In genomic region chr11:120347791-120348683, GRCm38 (mm10) we compare ENCODE assay signal across 8 mouse cellular contexts. TPM values are rescaled to one million over a fixed set of nuclear protein-coding genes. Genes with fewer than 3 reads are reported as not detected.
DNase-seq lines count a peak whose midpoint lies in the region; ATAC-seq and TF ChIP-seq lines count a peak whose summit lies in the region.

TSS of gene Actg1 (minus strand) at chr11:120348542.

- peak; percentile 74 for ATAC-seq in embryonic facial prominence, embryonic 14.5 days (ENCODE audit: low read depth)
- peak; percentile 77 for ATAC-seq in kidney, embryonic 14.5 days (ENCODE audit: low FRiP score, low TSS enrichment)
- peak; percentile 75 for ATAC-seq in stomach, embryonic 14.5 days (ENCODE audit: insufficient number of reproducible peaks, insufficient read depth, low FRiP score, low read depth)

- no peaks in the 10 kb centered on the region for H3K9me3 ChIP-seq in embryonic facial prominence, embryonic 14.5 days (ENCODE audit: control insufficient read depth, low read length)
- no peaks in the 10 kb centered on the region for H3K9me3 ChIP-seq in kidney, embryonic 14.5 days (ENCODE audit: control insufficient read depth, low read length)
- no peaks in the 10 kb centered on the region for H3K9me3 ChIP-seq in stomach, embryonic 14.5 days (ENCODE audit: control insufficient read depth, low read depth, low read length)

- WGBS in bone marrow, adult 2 months = 11% methylated on average over 103 of the region's 103 CpGs
- WGBS in embryonic facial prominence, embryonic 14.5 days = 2% methylated on average over 18 of the region's 103 CpGs
- WGBS in kidney, embryonic 14.5 days = 2% methylated on average over 97 of the region's 103 CpGs
- under 1% methylated on average over 102 of the region's 103 CpGs for WGBS in liver, adult 2 months
- under 1% methylated on average over 85 of the region's 103 CpGs for WGBS in stomach, embryonic 14.5 days

- peaks cover 4% of the 10 kb centered on the region; the same call in 1 of the 2 replicates for H3K4me1 ChIP-seq in bone marrow, adult 2 months (ENCODE audit: control insufficient read depth, insufficient read depth, low read length)
- H3K4me1 ChIP-seq in embryonic facial prominence, embryonic 14.5 days (ENCODE audit: control insufficient read depth, insufficient read depth, low read length) = peaks cover 12% of the 10 kb centered on the region
- H3K4me1 ChIP-seq in kidney, embryonic 14.5 days (ENCODE audit: control insufficient read depth, insufficient read depth, low read length) = peaks cover 25% of the 10 kb centered on the region
- H3K4me1 ChIP-seq in liver, adult 2 months (ENCODE audit: control insufficient read depth, insufficient read depth, low read length) = peaks cover 19% of the 10 kb centered on the region
- peaks cover 19% of the 10 kb centered on the region for H3K4me1 ChIP-seq in stomach, embryonic 14.5 days (ENCODE audit: control insufficient read depth, insufficient read depth, low read length)

- peak within 1 kb of the TSS; percentile 94 for H3ac ChIP-seq in myocyte (ENCODE audit: control insufficient read depth, insufficient read length)

- H3K9ac ChIP-seq in embryonic facial prominence, embryonic 14.5 days (ENCODE audit: low read depth, low read length) = peak within 1 kb of the TSS; percentile 100
- H3K9ac ChIP-seq in kidney, embryonic 14.5 days (ENCODE audit: low read depth, low read length) = peak within 1 kb of the TSS; percentile 100
- H3K9ac ChIP-seq in liver, adult 2 months (ENCODE audit: low read depth, low read length) = peak within 1 kb of the TSS; percentile 96
- peak within 1 kb of the TSS; percentile 100 for H3K9ac ChIP-seq in stomach, embryonic 14.5 days (replicated peaks; ENCODE audit: low read depth, low read length)

- peak; percentile 85 for DNase-seq in A20 (ENCODE audit: low read depth, low spot score)
- DNase-seq in embryonic facial prominence, embryonic 14.5 days (ENCODE audit: low spot score) = peak; percentile 96
- peak; percentile 85 for DNase-seq in heart, adult 8-10 months (ENCODE audit: low spot score)
- DNase-seq in liver, adult 2 months (ENCODE audit: extremely low read depth, low read depth, low spot score) = no peak

- peak within 1 kb of the TSS; percentile 95 for H3K4me2 ChIP-seq in embryonic facial prominence, embryonic 14.5 days (ENCODE audit: low read depth, low read length)
- H3K4me2 ChIP-seq in kidney, embryonic 14.5 days (replicated peaks; ENCODE audit: low read depth, low read length) = peak within 1 kb of the TSS; percentile 89
- peak within 1 kb of the TSS; percentile 99 for H3K4me2 ChIP-seq in myocyte (ENCODE audit: low read depth)
- peak within 1 kb of the TSS; percentile 92 for H3K4me2 ChIP-seq in stomach, embryonic 14.5 days (replicated peaks; ENCODE audit: low read depth, low read length)

- H3K79me2 ChIP-seq in liver, adult 2 months (ENCODE audit: control insufficient read depth, insufficient read depth, low read length) = peaks cover 5% of the 10 kb centered on the region
- peaks cover 33% of the 10 kb centered on the region for H3K79me2 ChIP-seq in myocyte (ENCODE audit: control insufficient read depth, insufficient read depth)

- peak; percentile 88 for TF ChIP-seq POLR2A in bone marrow, adult 2 months (IDR thresholded peaks at IDR 0.05; ENCODE audit: borderline replicate concordance, control insufficient read depth, low read depth, low read length)
- peak; percentile 93 for TF ChIP-seq POLR2A in liver, adult 2 months (IDR thresholded peaks at IDR 0.05; ENCODE audit: extremely low read depth, insufficient read depth, low read length)
- TF ChIP-seq POLR2A in myocyte (IDR thresholded peaks at IDR 0.05; ENCODE audit: insufficient read length, low read depth) = peak; percentile 59

- TF ChIP-seq CTCF in bone marrow, adult 2 months (IDR thresholded peaks at IDR 0.05; ENCODE audit: control insufficient read depth, insufficient read depth, low read length) = no peak
- no peak for TF ChIP-seq CTCF in liver, adult 2 months (IDR thresholded peaks at IDR 0.05; ENCODE audit: low read depth, low read length)

- H3K27ac ChIP-seq in bone marrow, adult 2 months (ENCODE audit: control insufficient read depth, insufficient read depth, low read depth, low read length, poor library complexity) = peak within 1 kb of the TSS; percentile 100
- peak within 1 kb of the TSS; percentile 100 for H3K27ac ChIP-seq in embryonic facial prominence, embryonic 14.5 days (replicated peaks; ENCODE audit: low read depth, low read length)
- H3K27ac ChIP-seq in kidney, embryonic 14.5 days (ENCODE audit: low read depth, low read length) = peak within 1 kb of the TSS; percentile 99
- peak within 1 kb of the TSS; percentile 95 for H3K27ac ChIP-seq in liver, adult 2 months (replicated peaks; ENCODE audit: insufficient read depth, low read depth, low read length)
- H3K27ac ChIP-seq in stomach, embryonic 14.5 days (ENCODE audit: low read length) = peak within 1 kb of the TSS; percentile 100

- peaks cover 22% of the 10 kb centered on the region for H3K36me3 ChIP-seq in embryonic facial prominence, embryonic 14.5 days (ENCODE audit: control insufficient read depth, insufficient read depth, low read length)
- H3K36me3 ChIP-seq in kidney, embryonic 14.5 days (ENCODE audit: control insufficient read depth, insufficient read depth, low read length) = peaks cover 16% of the 10 kb centered on the region
- H3K36me3 ChIP-seq in liver, adult 2 months (ENCODE audit: control insufficient read depth, insufficient read depth, low read length) = peaks cover 6% of the 10 kb centered on the region
- peaks cover 16% of the 10 kb centered on the region for H3K36me3 ChIP-seq in myocyte (ENCODE audit: control insufficient read depth, insufficient read depth)
- peaks cover 16% of the 10 kb centered on the region for H3K36me3 ChIP-seq in stomach, embryonic 14.5 days (ENCODE audit: control insufficient read depth, insufficient read depth, low read length)

- no peaks in the 10 kb centered on the region for H3K27me3 ChIP-seq in embryonic facial prominence, embryonic 14.5 days (replicated peaks; ENCODE audit: control insufficient read depth, insufficient read depth, low read length)
- no peaks in the 10 kb centered on the region for H3K27me3 ChIP-seq in kidney, embryonic 14.5 days (ENCODE audit: control insufficient read depth, insufficient read depth, low read length)
- no peaks in the 10 kb centered on the region for H3K27me3 ChIP-seq in liver, adult 2 months (ENCODE audit: control insufficient read depth, insufficient read depth, low read length)
- no peaks in the 10 kb centered on the region for H3K27me3 ChIP-seq in myocyte (ENCODE audit: control insufficient read depth, insufficient read depth, insufficient read length)
- H3K27me3 ChIP-seq in stomach, embryonic 14.5 days (ENCODE audit: control insufficient read depth, insufficient read depth, low read length) = no peaks in the 10 kb centered on the region

- peak within 1 kb of the TSS; percentile 92 for H3K4me3 ChIP-seq in bone marrow, adult 2 months (replicated peaks; ENCODE audit: control insufficient read depth, low read depth, low read length)
- H3K4me3 ChIP-seq in embryonic facial prominence, embryonic 14.5 days (ENCODE audit: low read depth, low read length) = peak within 1 kb of the TSS; percentile 100
- H3K4me3 ChIP-seq in kidney, embryonic 14.5 days (ENCODE audit: low read length) = peak within 1 kb of the TSS; percentile 99
- peak within 1 kb of the TSS; percentile 87 for H3K4me3 ChIP-seq in liver, adult 2 months (ENCODE audit: insufficient read depth, low read depth, low read length)
- peak within 1 kb of the TSS; percentile 97 for H3K4me3 ChIP-seq in myocyte
- peak within 1 kb of the TSS; percentile 93 for H3K4me3 ChIP-seq in stomach, embryonic 14.5 days (ENCODE audit: low read depth, low read length)

TF ChIP-seq in myocyte, 11 proteins besides CTCF, POLR2A, EP300 and RAD21:
- no peak for TF ChIP-seq REST (IDR thresholded peaks at IDR 0.05; ENCODE audit: insufficient read depth, insufficient read length)
- peak in 1 of 3 experiments; percentile 8 for TF ChIP-seq MYOD1 (IDR thresholded peaks at IDR 0.05; ENCODE audit: control insufficient read depth in 1 of 3, insufficient read length in 2 of 3, low read depth in 2 of 3)
- peak; percentile 90 for TF ChIP-seq SRF (IDR thresholded peaks at IDR 0.05; ENCODE audit: control insufficient read depth, insufficient read length, low read depth)
- peak; percentile 32 for TF ChIP-seq USF1 (IDR thresholded peaks at IDR 0.05; ENCODE audit: low read depth)
- peak; percentile 83 for TF ChIP-seq POLR2AphosphoS2 (IDR thresholded peaks at IDR 0.05; ENCODE audit: insufficient read length, low read depth)
- TF ChIP-seq MYOG (IDR thresholded peaks at IDR 0.05; ENCODE audit: control insufficient read depth in 1 of 3, insufficient read depth in 1 of 3, insufficient read length in 2 of 3, low read depth in 2 of 3) = no peak
- no peak for TF ChIP-seq TCF3 (IDR thresholded peaks at IDR 0.05; ENCODE audit: insufficient read length, low read depth)
- TF ChIP-seq E2F4 (IDR thresholded peaks at IDR 0.05; ENCODE audit: insufficient read depth) = no peak
- no peak for TF ChIP-seq MAX (IDR thresholded peaks at IDR 0.05; ENCODE audit: low read depth)
- no peak for TF ChIP-seq CEBPB (IDR thresholded peaks at IDR 0.05; ENCODE audit: insufficient read depth, poor library complexity, severe bottlenecking)
- TF ChIP-seq TCF12 (IDR thresholded peaks at IDR 0.05; ENCODE audit: insufficient read depth, poor library complexity, severe bottlenecking) = no peak

RNA-seq across cellular contexts. Expression of gene Actg1, which starts in this region (rescaled TPM):
- polyA plus RNA-seq in bone marrow, adult 2 months (2011; ENCODE audit: insufficient read depth, insufficient read length, low replicate concordance, missing spikeins) = 387 and 760 TPM in 2 replicates
- polyA plus RNA-seq in embryonic facial prominence, embryonic 14.5 days (2014; fragmentation: Nextera tagmentation; extraction: Ambion mirVana) = 2,264 and 2,593 TPM in 2 replicates
- total RNA-seq in heart, adult 8-10 months (2022) = 100 to 1,000 TPM; 188 to 320 (median 251) TPM
- polyA plus RNA-seq in kidney, embryonic 14.5 days (2014; fragmentation: Nextera tagmentation; extraction: Ambion mirVana) = 2,303 and 2,603 TPM in 2 replicates
- total RNA-seq in liver, adult 2 months (2014; rRNA removed) = 68.0 and 123 TPM in 2 replicates
- 158 and 177 TPM in 2 replicates for polyA plus RNA-seq in liver, adult 2 months (2012; rRNA removed)
- 2,358 TPM for polyA plus RNA-seq in myocyte (2012; fragmentation: generic; extraction: Trizol)
- 2,902 and 3,014 TPM in 2 replicates for polyA plus RNA-seq in stomach, embryonic 14.5 days (2014; fragmentation: Nextera tagmentation; extraction: Ambion mirVana)
